Mouse (Mus musculus) adrenal gland, postnatal 36 days (tissue): ENCODE measurements around the gene Uqcc3. TPM values are rescaled to one million over a fixed set of nuclear protein-coding genes. Genes with fewer than 3 reads are reported as not detected.
A peak's percentile ranks its signal among the peaks of the same experiment; 100 is the strongest.
"Not testable (repeated sequence)": the region's sequence is repeated elsewhere in the genome, so short reads cannot be mapped to it uniquely, and the experiment has no call there.

Experiments used
- DNase-seq, 2 experiments: peaks; one replicate each; pipeline ENCODE4 v3.0.0; 2021; ENCODE audit warnings: mixed read lengths in 1 of 2
- long read RNA-seq, 2 experiments: library from polyadenylated mRNA; stranded (forward); transcript quantifications; one replicate each; pipeline ENCODE4 v2.0.0; 2021; ENCODE audit warnings: borderline sequencing depth in 2 of 2
- total RNA-seq, 2 experiments: library from RNA; stranded (reverse); gene quantifications; 2 replicates each; pipeline ENCODE4 v1.2.3; 2021

Gene Uqcc3
- 10 to 100 TPM; 49.9 to 79.8 TPM for total RNA-seq
- long read RNA-seq, experiment 1, transcript Uqcc3-201 (2 exons, 821 nt): major isoform, 128 of 132 reads
- long read RNA-seq, experiment 1, partial matches to known transcripts: 0 of 132 reads
- long read RNA-seq, experiment 1, other reads (novel, unspliced or antisense): 4 of 132 reads
- long read RNA-seq, experiment 2, transcript Uqcc3-201 (2 exons, 821 nt): major isoform, 66 of 70 reads
- long read RNA-seq, experiment 2, partial matches to known transcripts: 0 of 70 reads
- long read RNA-seq, experiment 2, other reads (novel, unspliced or antisense): 4 of 70 reads

DNA sequence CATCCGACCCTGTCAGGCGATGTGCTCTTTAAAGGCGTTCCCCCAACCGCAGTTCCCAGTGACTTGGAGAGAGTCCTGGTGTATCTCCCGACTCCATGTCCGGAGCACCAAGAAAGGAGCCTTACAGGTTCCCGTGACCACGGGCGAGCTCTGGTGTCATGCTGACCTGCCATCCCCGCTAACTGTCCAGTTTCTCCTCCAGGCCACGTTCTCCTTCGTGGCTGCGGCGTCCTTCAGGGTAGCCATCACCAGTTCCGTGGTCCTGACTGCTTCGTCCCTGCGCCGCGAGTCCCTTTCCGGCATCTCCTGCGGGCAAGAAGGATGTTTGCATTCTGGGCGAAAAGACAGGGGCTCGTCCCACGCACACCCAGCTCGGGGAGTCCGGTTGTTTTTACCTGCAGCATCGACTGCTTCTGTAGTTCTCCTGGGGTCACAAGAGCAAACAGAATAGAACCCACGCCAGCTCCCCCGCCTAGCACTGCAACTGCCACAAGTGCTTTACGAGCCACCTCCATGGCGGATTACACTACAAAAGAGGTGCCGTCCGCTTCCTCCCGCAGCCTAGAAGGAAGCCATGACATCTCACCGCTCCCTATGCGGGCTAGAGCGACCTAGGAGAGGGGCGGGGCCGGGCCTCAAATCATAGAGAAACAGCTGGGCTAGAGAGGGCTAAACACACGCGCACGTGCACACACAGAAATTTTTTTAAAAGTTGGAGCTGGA lies at the start of gene Uqcc3:
Gene Uqcc3 (minus strand): TSS at position 613 of the 723 bp plus-strand sequence.
- peak; percentile 92 to 93 for DNase-seq

DNA sequence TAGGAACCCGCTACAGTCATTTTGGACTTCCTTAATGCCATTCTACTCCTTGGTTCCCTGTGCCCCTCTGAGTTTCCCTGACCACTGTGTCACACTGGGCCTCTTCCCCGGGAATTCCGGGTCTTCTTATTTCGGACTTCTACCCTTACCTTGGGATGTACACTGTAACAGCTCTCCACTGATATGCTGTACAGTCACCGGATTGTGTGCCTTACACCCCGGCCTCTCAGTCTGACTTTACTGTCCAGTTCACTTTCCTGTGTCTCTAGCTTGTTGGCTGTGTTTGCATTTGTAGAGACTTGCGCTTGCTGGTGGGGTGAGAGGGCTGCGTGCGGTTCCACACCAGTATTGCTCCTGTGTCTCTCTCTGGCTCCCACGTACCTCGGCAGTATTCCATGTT lies 49.4 kb upstream of the Uqcc3 start:
- no peak for DNase-seq

DNA sequence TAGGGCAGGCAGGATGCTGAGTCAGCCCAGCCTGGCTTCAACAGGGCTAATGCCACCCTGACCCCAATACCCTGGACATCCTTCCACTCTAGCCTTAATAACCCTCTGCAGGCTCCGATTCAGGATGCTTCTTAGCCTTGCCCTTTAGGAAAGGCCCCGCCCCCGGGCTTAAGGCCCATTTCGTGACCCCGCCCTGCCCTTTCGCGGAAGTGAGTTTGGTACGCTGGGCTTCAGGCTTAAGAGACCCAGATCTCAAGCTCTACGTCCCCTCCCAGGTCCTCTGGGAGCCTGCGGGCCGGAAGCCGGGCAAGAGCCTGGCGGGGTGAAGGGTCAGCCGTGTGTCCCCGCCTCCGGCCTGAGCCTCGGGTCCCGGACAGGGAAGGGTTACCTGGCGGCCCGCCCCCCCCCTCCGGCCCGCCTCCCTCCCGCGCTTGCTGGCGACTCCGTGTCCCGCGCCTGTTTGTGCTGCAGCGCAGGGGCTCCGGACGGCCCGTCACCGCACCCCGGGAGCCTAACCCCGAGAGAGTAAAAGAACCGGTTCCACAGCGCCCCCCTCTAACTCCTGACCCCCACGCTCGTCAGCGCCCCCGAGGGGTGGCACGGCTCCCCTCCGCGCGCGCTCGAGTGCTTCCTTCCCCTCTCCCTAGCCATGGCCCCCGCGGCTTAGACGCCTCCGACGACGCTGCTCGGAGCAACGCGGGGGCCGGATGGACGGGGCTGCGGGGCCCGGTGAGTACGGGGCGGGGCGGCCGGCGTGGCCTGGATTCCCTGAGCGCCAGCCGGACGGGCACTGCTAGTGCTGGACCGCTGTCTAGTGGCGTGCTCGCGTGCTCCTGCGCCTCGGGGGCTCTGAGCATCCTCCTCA lies 48.7 kb upstream of the Uqcc3 start, which contains the start of the genes Rom1 and Eml3:
Gene Rom1 (minus strand): TSS at position 133 of the 865 bp plus-strand sequence.
Gene Eml3 (plus strand): TSS at position 329 of the 865 bp plus-strand sequence.
- peak; percentile 96 for DNase-seq

DNA sequence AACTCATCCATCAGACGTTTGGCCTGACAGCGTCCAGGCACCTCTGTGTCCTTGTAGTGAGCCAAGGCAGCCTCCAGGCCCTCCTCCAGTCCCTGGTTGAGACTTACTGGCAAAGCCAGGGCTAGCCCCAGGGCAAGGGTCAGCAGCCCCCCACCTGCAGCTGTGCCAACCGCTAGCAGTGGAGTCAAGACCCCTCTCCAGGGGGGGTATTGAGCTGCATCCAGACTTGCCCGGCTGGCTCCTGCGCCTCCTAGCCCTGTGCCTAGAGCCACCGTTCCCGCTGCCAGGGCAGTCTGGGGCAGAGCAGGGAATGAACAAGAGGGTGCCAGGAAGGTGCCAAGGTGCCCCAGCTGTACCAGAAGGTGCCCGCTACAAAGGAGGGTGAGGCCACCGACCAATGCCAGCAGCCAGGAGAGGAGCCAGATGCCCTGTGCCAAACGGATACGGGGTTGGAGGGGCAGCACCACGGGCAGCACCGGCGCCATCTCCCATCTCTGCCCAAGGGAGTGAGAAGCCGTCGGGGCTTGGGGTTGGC lies 48.0 kb upstream of the Uqcc3 start:
- DNase-seq: peak in 1 of 2 experiments; percentile 28

DNA sequence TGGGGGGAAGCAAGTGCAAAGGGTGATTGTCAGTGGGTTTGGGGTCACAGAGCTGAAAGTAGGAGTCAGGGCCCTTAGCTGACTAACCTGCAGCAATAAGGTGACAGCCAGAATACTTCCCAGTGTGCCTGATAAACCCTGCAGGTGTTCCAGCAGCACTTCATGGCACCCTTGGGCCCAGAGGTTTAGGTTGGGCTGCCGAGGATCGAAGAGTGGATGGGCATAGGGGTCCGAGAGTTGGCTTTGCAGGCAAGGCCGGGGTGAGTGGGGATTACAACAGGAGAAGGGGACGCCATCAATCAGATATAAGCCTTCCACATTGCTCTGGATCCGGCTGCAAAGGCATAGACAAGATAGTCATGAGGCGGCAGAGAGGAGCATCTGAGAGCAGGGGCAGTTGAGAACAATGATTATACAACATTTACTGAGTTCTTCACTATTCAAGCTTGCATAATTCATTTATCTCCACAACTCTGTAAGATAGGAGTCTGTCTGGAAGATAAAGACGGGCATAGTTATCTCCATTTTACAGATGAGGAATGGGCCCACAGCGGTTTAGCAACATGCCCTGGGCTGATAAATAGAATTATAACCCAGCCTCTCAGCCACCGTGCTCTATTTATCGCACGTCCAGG lies 47.3 kb upstream of the Uqcc3 start:
- DNase-seq: no peak

DNA sequence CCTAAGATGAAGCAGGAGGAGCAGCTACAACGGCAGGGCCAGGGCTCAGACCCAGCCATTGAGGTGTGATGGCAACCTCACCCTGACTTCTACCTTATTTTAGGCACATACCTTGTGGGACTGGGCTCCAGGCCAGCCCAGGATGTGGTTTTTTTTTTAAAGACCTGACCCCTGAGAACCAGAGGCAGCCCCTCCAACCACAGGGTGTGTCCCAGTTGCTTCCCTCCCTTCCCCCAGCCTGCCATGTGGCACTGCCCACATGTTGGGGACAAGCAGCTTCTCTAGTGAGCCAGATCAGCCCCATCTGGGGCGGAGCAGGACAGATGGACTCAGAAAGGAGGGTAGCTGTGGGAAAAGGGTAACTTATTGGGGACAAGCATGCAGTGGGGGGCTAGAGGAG lies 46.0 kb upstream of the Uqcc3 start:
- DNase-seq: no peak

DNA sequence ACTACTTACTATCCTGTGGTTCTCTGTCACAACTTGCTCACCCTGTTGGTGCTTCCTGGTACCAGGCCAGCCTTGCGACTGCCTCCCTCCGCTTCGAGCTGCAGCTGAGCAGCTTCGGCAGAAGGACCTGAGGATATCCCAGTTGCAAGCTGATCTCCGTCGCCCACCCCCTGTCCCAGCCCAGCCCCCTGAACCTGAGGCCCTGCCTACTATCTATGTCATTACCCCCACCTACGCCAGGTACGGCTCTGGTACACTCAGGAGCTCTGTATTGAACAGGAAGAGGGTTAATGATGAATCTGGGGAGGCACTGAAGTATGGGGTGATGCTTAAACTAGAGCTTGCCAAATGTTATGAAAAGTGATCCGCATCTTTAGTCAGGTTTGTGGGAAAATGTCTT lies 41.0 kb upstream of the Uqcc3 start:
- DNase-seq: no peak

DNA sequence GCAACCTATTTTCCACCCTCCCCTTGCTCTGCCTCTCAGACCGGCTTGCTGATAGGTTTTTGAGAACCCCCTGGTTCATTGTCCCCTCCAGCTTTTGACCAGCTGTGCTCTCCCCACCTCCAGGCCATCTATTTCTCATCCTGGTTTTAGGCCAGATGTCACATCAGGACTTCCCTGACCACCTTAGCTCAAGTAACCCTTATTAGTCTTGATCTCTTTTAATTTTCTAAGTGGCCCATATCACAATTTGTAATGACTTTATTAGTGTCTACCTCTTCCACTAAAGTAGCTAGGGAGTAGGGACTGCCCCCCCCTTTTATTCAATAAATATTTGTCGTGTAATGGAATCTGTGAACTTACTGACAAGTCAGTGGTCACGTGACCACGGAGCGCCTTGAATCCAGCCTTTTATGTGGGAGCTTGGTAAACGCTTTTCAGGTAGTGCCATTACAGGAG lies 40.1 kb upstream of the Uqcc3 start:
- DNase-seq: peak in 1 of 2 experiments; percentile 40

DNA sequence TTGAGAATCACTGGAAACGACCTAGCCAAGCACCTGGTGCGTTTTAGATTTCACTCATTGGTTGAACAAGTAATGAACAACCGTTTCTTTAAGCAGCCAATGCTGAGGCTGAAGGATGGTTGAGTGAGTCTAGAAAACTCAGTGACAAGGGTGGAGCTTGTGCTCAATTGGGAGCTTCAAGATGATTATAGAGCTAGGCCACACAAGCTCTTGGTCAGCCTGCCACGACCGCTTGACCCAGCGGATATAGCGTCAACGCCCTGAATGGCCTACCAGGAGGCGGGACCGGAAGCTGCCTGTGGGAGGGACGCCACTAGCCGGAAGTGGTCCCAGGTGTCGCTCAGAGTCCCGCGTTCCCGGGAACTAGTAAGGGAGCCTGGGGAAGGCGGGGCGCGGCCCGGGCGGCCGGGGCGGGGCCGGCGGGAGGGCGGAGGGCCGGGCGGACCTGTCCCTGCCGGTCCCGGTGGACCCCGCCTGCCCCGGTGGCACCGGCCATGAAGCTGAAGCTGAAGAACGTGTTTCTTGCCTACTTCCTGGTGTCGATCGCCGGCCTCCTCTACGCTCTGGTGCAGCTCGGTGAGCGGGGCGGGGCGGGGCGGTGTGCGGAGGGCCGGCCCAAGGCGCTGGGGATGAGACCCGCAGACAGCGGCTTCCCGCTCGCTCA lies 39.5 kb upstream of the Uqcc3 start, which contains the start of gene B3gat3:
Gene B3gat3 (plus strand): TSS at position 302 of the 664 bp plus-strand sequence.
- peak; percentile 98 for DNase-seq

DNA sequence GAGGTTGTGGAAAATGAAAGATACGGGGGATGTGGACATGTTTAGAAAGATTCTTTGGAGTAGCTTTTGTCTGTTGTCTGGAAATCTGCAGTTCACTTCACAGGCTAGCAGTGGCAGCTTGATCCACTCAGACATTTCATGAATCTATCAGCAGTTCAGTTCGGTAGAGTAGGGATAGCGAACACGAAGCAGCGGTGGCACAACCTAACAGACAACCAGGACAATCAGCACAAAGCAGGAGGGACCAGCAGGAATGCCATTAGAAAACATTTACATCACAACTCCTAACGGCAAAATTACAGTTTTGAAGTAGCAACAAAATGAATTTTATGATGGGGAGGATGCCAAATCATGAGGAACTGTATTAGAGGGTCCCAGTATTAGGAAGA lies 39.0 kb upstream of the Uqcc3 start:
- no peak for DNase-seq

DNA sequence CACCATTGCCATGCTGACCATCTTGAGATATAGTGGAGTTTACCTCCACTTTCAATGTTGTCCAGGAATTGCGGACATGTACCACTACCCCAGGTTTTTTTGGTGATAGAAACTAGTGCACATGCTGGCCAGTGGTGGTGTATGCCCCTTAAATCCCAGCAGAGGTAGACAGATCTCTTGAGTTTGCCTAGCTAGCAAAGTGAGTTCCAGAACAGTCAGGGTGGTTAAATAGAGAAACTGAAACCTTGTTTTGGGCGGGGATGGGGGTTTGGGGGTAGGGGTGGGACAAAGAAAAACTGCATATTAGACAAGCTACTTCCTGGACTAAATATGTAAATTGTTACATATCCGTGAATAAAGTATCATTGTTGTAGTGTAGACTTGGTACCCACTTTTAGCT lies 38.3 kb upstream of the Uqcc3 start:
- DNase-seq: no peak

DNA sequence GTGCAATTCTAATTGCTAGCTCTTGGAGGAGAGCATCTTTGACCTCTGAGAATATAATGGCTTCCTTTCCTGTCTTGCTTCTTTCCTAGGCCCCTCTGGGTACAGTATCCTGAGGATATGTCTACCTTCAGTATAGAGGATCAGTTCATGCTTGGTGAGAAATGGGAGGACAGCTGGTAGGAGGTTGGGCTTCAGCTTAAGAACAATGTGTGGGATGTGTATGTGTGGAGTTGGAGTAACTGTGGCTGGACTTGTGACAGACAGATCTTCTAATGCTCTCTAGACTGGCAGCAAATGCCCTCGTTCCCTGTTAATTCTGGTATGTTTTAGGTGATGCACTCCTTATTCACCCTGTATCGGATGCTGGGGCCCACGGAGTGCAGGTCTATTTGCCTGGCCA lies 33.5 kb upstream of the Uqcc3 start:
- no peak for DNase-seq

DNA sequence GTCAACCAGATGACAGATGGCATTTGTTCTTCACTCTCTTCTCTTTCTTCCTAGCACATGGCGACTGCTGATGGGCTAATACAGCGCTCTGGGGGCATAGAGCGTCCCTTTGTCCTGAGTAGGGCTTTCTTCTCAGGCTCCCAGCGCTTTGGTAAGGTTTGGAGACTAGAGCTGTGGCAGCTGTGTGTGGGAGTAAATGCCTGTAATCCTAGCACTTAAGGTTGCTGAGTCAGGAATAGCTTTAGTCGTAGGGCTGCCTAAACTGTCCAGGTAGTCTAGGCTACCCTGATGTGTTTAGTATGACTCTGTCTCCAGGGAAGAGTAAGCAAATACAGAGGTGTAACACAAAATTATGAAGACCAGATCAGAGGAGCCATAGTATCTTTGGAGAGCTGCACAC lies 31.1 kb upstream of the Uqcc3 start:
- no peak for DNase-seq

DNA sequence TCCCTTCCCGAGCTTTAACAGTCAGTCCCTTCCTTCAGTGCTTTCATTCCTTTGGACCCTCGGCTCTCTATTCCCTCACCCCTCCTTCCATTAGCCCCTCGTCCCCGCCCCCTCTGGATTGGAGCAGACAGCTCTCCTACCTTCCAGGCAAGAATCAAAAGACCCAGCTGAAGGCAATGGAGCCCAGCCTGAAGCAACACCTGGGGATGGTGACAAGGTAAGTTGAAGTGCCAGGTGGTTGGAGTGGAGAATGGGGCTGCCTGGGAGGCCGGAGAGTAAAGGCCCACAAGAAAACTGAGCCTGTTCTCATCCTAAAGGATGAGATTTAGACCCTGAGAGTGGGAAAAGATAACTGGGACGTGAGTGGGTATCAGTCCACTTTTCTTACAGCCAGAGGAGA lies 27.8 kb upstream of the Uqcc3 start:
- DNase-seq: no peak

DNA sequence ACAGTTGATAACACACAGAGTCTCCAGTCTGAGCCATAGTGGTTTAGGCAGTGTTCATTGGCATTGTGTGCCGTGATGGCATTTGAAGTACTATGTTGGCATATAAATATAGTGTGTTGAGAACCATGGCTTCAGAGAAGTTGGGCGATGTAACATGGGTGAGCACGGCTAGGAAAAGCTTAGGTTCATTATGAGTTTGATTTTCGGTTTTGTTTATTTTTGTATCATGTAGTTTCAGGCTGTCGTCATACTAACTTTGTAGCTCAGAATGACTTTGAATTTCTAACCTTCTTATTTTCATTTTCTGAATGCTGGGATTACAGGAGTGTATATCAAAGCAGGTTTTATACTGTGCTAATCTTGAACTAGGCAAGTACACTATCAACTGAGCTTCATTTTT lies 22.7 kb upstream of the Uqcc3 start:
- DNase-seq: no peak

DNA sequence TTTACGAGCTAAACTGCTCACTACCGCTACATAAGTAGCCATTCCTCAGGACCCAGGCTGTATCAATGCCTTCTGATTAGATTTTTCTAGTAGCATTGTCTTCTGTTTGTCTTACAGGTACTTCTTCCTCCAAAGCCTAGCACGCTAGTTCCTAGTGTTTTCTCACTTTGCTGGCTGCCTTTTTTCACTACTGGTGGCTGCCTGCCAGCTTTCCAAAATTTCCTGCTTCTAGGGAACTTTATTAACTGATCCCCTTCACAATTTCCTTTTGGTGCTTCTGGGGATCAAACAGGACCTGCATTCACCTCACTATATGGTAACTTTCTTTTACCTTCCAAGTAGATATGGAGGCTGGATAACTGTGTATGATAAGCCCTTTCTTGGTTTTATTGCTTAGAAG lies 18.4 kb upstream of the Uqcc3 start:
- DNase-seq: peak in 1 of 2 experiments; percentile 34

DNA sequence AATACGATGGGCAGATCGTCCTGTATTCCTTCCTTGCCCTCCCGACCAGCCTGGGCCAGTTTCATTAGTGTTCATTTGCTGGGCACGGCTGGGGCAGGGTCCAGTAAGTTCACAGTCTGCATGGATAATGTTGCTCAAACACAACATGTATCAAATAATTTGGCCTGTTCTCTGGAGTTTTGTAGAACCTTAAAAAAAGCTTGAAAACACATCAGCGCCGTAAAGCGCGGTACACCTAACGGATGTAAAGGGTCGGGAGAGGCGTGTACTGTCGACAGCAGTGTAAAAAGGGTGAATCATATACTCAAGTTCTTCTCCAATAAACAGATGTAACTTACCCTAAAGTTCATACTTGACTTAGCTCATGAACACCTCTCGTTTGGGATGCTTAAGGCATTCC lies 17.9 kb upstream of the Uqcc3 start:
- DNase-seq: no peak

DNA sequence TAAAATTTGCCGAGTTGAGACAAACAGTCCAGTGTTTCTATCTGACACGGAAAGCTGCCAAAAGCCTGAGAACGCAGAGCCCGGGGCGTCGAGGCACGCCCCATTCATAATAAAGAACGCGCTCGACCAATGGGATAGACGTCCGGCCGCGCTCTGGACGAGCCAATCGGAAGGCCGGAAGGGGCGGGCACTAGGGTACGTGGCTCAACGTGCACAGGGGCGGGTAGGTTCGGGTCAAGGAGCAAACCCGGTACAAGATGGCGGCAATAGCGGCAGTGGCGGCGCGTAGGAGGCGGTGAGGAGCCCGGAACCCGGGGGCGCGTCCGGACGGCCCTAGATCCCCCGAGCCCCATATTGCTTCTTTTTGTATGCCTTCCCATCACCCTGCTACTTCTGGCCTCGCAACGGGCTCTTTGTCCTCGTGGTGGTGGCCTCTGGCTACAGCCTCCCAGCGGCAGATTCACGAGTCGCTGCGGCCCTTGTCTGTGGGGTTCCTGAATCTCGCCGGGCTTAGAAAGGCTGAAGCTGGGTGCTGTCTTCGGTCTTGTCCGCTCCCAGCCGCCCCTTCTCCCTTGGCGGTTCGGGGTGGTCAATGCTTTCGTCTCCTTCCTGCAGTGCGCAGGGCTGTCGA lies 17.3 kb upstream of the Uqcc3 start, which contains the start of gene Ganab:
Gene Ganab (plus strand): TSS at position 207 of the 631 bp plus-strand sequence.
- DNase-seq: peak; percentile 97

DNA sequence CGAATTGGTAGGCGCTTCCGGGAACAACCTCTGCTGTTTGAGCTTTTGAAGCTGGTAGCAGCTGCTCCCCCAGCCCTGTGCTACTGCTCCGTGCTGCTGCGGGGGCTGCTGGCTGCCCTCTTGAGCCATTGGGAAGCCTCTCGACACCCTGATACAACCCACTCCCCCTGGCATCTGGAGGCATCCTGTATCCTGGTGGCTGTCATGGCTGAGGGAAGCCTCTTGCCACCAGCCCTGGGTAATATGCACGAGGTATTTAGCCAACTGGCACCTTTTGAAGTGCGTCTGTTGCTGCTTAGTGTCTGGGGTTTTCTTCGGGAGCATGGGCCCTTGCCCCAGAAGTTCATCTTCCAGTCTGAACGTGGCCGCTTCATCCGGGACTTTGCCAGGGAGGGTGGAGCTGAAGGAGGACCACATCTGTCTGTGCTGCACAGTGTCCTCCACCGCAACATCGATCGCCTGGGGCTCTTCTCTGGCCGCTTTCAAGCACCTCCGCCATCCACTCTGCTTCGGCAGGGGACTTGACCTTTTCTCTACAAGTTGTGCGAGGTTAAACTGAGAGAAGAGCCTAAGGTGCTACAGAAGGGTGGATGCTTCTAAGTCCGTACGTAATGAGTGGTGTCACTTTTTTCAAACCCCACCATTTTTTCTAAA lies 16.6 kb upstream of the Uqcc3 start:
- peak; percentile 70 to 77 for DNase-seq

DNA sequence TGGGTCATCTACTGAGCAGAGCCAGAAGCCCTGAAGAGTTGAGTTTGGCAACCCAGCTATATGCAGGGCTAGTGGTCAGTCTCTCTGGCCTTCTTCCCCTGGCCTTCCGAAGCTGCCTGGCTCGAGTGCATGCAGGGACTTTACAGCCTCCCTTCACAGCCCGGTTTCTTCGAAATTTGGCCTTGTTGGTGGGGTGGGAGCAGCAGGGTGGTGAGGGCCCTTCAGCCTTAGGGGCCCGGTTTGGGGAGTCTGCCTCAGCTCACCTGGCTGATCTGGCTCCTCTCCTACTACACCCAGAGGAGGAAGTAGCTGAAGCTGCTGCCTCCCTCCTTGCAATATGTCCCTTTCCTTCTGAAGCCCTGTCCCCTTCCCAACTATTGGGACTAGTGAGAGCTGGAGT lies 15.5 kb upstream of the Uqcc3 start:
- not testable (repeated sequence) for DNase-seq
